Mouse (Mus musculus) megakaryocyte, embryonic 14.5 days (primary cell): ENCODE measurements around the gene Cyp46a1. TPM values are rescaled to one million over a fixed set of nuclear protein-coding genes. Genes with fewer than 3 reads are reported as not detected.

Source experiments
- H3K27me3 ChIP-seq: replicated peaks from 2 replicates; pipeline ENCODE3; 2012; ENCODE audit warnings: inconsistent platforms
- H3K36me3 ChIP-seq: replicated peaks from 2 replicates; pipeline ENCODE3; 2012; ENCODE audit warnings: low read length, inconsistent platforms, mixed read lengths
- H3K4me1 ChIP-seq: 2 replicates; pipeline ENCODE4 v1.6.1; 2012; ENCODE audit warnings: inconsistent platforms
- H3K4me3 ChIP-seq: replicated peaks from 2 replicates; pipeline ENCODE3; 2012; ENCODE audit warnings: moderate library complexity, mild to moderate bottlenecking, inconsistent platforms
- H3K9me3 ChIP-seq: 2 replicates; pipeline ENCODE4 v1.6.1; 2012; ENCODE audit warnings: inconsistent platforms
- FLI1 ChIP-seq: IDR thresholded peaks from 2 replicates; pipeline ENCODE4 v1.6.1; 2012; ENCODE audit warnings: low read length, inconsistent platforms, mixed read lengths
- GATA1 ChIP-seq: IDR thresholded peaks from 3 replicates; pipeline ENCODE4 v1.6.1; 2012; ENCODE audit warnings: mixed read lengths, low read length, inconsistent platforms, borderline replicate concordance
- polyA plus RNA-seq: library from polyadenylated mRNA; stranded (reverse); fragments of >175 nt; gene quantifications from 2 replicates; pipeline ENCODE4 v1.2.3, GENCODE M21; 2012; ENCODE audit warnings: low replicate concordance; ENCODE audit not compliant: insufficient read depth

Gene Cyp46a1
- polyA plus RNA-seq, 1 experiment = 0.34 TPM

- Histone ChIP-seq H3K4me3 (no peak overlapping the region), H3K36me3 (no peaks in the 10 kb centered on the region), H3K9me3 (peaks cover 8% of the 10 kb centered on the region), H3K4me1 (peaks cover 38% of the 10 kb centered on the region), H3K27me3 (peaks cover 76% of the 10 kb centered on the region)
- TF ChIP-seq FLI1 (no peak), GATA1 (no peak)
These were observed 23.6 kb upstream of the Cyp46a1 start for GRCm38 (mm10) chr12:108310456-108311027.

- H3K27me3 ChIP-seq = peaks cover 76% of the 10 kb centered on the region
- no peak overlapping the region for H3K4me3 ChIP-seq
- TF ChIP-seq GATA1 (no peak), FLI1 (no peak)
- no peaks in the 10 kb centered on the region for H3K36me3 ChIP-seq
- H3K9me3 ChIP-seq = peaks cover 8% of the 10 kb centered on the region
- peaks cover 30% of the 10 kb centered on the region for H3K4me1 ChIP-seq
These were observed 22.4 kb upstream of the Cyp46a1 start for GRCm38 (mm10) chr12:108311741-108312290.

GRCm38 (mm10) chr12:108312432-108312851, 21.7 kb upstream of the Cyp46a1 start:
- TF ChIP-seq GATA1 (no peak), FLI1 (no peak)
- H3K9me3 ChIP-seq = peaks cover 8% of the 10 kb centered on the region
- H3K4me3 ChIP-seq = no peak overlapping the region
- no peaks in the 10 kb centered on the region for H3K36me3 ChIP-seq
- peaks cover 77% of the 10 kb centered on the region for H3K27me3 ChIP-seq
- peaks cover 28% of the 10 kb centered on the region for H3K4me1 ChIP-seq

- no peak overlapping the region for H3K4me3 ChIP-seq
- no peak for TF ChIP-seq GATA1
- H3K4me1 ChIP-seq = peaks cover 29% of the 10 kb centered on the region
- peaks cover 12% of the 10 kb centered on the region for H3K9me3 ChIP-seq
- peaks cover 77% of the 10 kb centered on the region for H3K27me3 ChIP-seq
- H3K36me3 ChIP-seq = no peaks in the 10 kb centered on the region
These were observed 20.9 kb upstream of the Cyp46a1 start for GRCm38 (mm10) chr12:108313244-108313772.

GRCm38 (mm10) chr12:108315818-108316217, 18.4 kb upstream of the Cyp46a1 start:
- TF ChIP-seq GATA1 (no peak), FLI1 (no peak)
- Histone ChIP-seq H3K9me3 (peaks cover 13% of the 10 kb centered on the region), H3K36me3 (no peaks in the 10 kb centered on the region), H3K4me3 (no peak overlapping the region), H3K4me1 (peaks cover 7% of the 10 kb centered on the region), H3K27me3 (peaks cover 86% of the 10 kb centered on the region)

- no peak for TF ChIP-seq GATA1
- no peak for TF ChIP-seq FLI1
- H3K9me3 ChIP-seq = peaks cover 13% of the 10 kb centered on the region
- H3K4me1 ChIP-seq = peaks cover 6% of the 10 kb centered on the region; the same call in 1 of the 2 replicates
- H3K27me3 ChIP-seq = peaks cover 86% of the 10 kb centered on the region
- H3K36me3 ChIP-seq = no peaks in the 10 kb centered on the region
- H3K4me3 ChIP-seq = no peak overlapping the region
These were observed 17.5 kb upstream of the Cyp46a1 start for GRCm38 (mm10) chr12:108316655-108317054.

GRCm38 (mm10) chr12:108317201-108317738, 16.9 kb upstream of the Cyp46a1 start:
- Histone ChIP-seq H3K4me3 (no peak overlapping the region), H3K4me1 (peaks cover 6% of the 10 kb centered on the region; the same call in 1 of the 2 replicates), H3K9me3 (peaks cover 13% of the 10 kb centered on the region), H3K27me3 (peaks cover 86% of the 10 kb centered on the region), H3K36me3 (no peaks in the 10 kb centered on the region)
- no peak for TF ChIP-seq FLI1
- TF ChIP-seq GATA1 = no peak

GRCm38 (mm10) chr12:108317826-108318430, 16.3 kb upstream of the Cyp46a1 start:
- H3K36me3 ChIP-seq = no peaks in the 10 kb centered on the region
- no peak overlapping the region for H3K4me3 ChIP-seq
- H3K4me1 ChIP-seq = peaks cover 6% of the 10 kb centered on the region; the same call in 1 of the 2 replicates
- peaks cover 84% of the 10 kb centered on the region for H3K27me3 ChIP-seq
- peaks cover 13% of the 10 kb centered on the region for H3K9me3 ChIP-seq
- TF ChIP-seq GATA1 = no peak
- no peak for TF ChIP-seq FLI1

GRCm38 (mm10) chr12:108318499-108318898, 15.7 kb upstream of the Cyp46a1 start:
- Histone ChIP-seq H3K36me3 (no peaks in the 10 kb centered on the region), H3K27me3 (peaks cover 84% of the 10 kb centered on the region), H3K9me3 (peaks cover 10% of the 10 kb centered on the region), H3K4me3 (no peak overlapping the region), H3K4me1 (peaks cover 6% of the 10 kb centered on the region; the same call in 1 of the 2 replicates)
- TF ChIP-seq FLI1 (no peak), GATA1 (no peak)
